Comparison of ENCODE assay signal across 25 mouse cellular contexts in genomic region chr11:11769281-11769680, GRCm38 (mm10). TPM values are rescaled to one million over a fixed set of nuclear protein-coding genes. Genes with fewer than 3 reads are reported as not detected.
A peak's percentile ranks its signal among the peaks of the same experiment; 100 is the strongest.
DNase-seq lines count a peak whose midpoint lies in the region; ATAC-seq and TF ChIP-seq lines count a peak whose summit lies in the region.
"Had no signal": no experiment of that assay in that cellular context is flagged by ENCODE, and none has a peak within 500 bp of the region (broad histone marks: within the 10 kb centered on the region; RNA-seq: fewer than 3 reads in every experiment).

No protein-coding gene starts in this region.

- H3K4me3 ChIP-seq in heart, embryonic 10.5 days: no peak overlapping the region
- no peak overlapping the region for H3K4me3 ChIP-seq in heart, adult 2 months
- H3K4me3 ChIP-seq in megakaryocyte, embryonic 14.5 days (replicated peaks): peak overlapping the region; percentile 12
- no peak overlapping the region for H3K4me3 ChIP-seq in bone marrow, adult 2 months (replicated peaks; ENCODE audit: control insufficient read depth, low read depth, low read length)
- H3K4me3 ChIP-seq: embryonic facial prominence, embryonic 10.5 days; embryonic facial prominence, embryonic 13.5 days; erythroblast, embryonic 14.5 days; forebrain, embryonic 13.5 days; hindbrain, embryonic 12.5 days; hindbrain, embryonic 15.5 days had no signal

- peak; percentile 71 for DNase-seq in heart, embryonic 10.5 days (ENCODE audit: low spot score)
- no peak for DNase-seq in heart, adult 2 months
- no peak for DNase-seq in frontal cortex, adult 2 months (ENCODE audit: extremely low spot score in 1 of 2, low spot score in 1 of 2)
- DNase-seq: adrenal gland, postnatal 10 days; cerebellum, adult 11 months; cerebellum, adult 2 months; cerebellum, adult 9-11 months; cerebellum, postnatal 25 days; embryo, embryonic 11 days; gastrocnemius, postnatal 25 days; heart, postnatal 10 days; heart, postnatal 36 days; kidney, adult 2 months had no signal

- no peaks in the 10 kb centered on the region for H3K79me2 ChIP-seq in heart, adult 2 months (replicated peaks; ENCODE audit: control insufficient read depth, insufficient read depth, low read length)

- TF ChIP-seq POLR2A in heart, adult 2 months (IDR thresholded peaks at IDR 0.05; ENCODE audit: insufficient read depth, low read depth, low read length): no peak
- 0 out of 2 replicates have a peak, but pooled peaks have one; percentile 8 for TF ChIP-seq POLR2A in bone marrow, adult 2 months (IDR thresholded peaks at IDR 0.05; ENCODE audit: borderline replicate concordance, control insufficient read depth, low read depth, low read length)

- H3K27ac ChIP-seq in heart, embryonic 10.5 days: no peak overlapping the region
- no peak overlapping the region for H3K27ac ChIP-seq in heart, adult 2 months
- no peak overlapping the region for H3K27ac ChIP-seq in bone marrow, adult 2 months (ENCODE audit: control insufficient read depth, insufficient read depth, low read depth, low read length, poor library complexity)
- H3K27ac ChIP-seq: embryonic facial prominence, embryonic 10.5 days; embryonic facial prominence, embryonic 13.5 days; forebrain, embryonic 13.5 days; hindbrain, embryonic 12.5 days; hindbrain, embryonic 15.5 days had no signal

- H3K9me3 ChIP-seq in heart, embryonic 10.5 days: no peaks in the 10 kb centered on the region
- H3K9me3 ChIP-seq in megakaryocyte, embryonic 14.5 days: no peaks in the 10 kb centered on the region
- H3K9me3 ChIP-seq: embryonic facial prominence, embryonic 10.5 days; embryonic facial prominence, embryonic 13.5 days; forebrain, embryonic 13.5 days; hindbrain, embryonic 12.5 days; hindbrain, embryonic 15.5 days had no signal

- H3K36me3 ChIP-seq in heart, embryonic 10.5 days: no peaks in the 10 kb centered on the region
- no peaks in the 10 kb centered on the region for H3K36me3 ChIP-seq in heart, adult 2 months (ENCODE audit: control insufficient read depth, insufficient read depth, low read length)
- peaks cover 32% of the 10 kb centered on the region for H3K36me3 ChIP-seq in megakaryocyte, embryonic 14.5 days (replicated peaks; ENCODE audit: low read length)
- H3K36me3 ChIP-seq: embryonic facial prominence, embryonic 10.5 days; embryonic facial prominence, embryonic 13.5 days; hindbrain, embryonic 12.5 days; hindbrain, embryonic 15.5 days had no signal

- H3K4me1 ChIP-seq in heart, embryonic 10.5 days: no peaks in the 10 kb centered on the region
- H3K4me1 ChIP-seq in heart, adult 2 months (ENCODE audit: control insufficient read depth, insufficient read depth, low read length): no peaks in the 10 kb centered on the region
- peaks cover 37% of the 10 kb centered on the region for H3K4me1 ChIP-seq in megakaryocyte, embryonic 14.5 days
- H3K4me1 ChIP-seq in bone marrow, adult 2 months (ENCODE audit: control insufficient read depth, insufficient read depth, low read length): peaks cover 3% of the 10 kb centered on the region; the same call in 1 of the 2 replicates
- H3K4me1 ChIP-seq: embryonic facial prominence, embryonic 10.5 days; embryonic facial prominence, embryonic 13.5 days; forebrain, embryonic 13.5 days; hindbrain, embryonic 12.5 days; hindbrain, embryonic 15.5 days had no signal

- intact Hi-C loops in heart, adult 2 months (cut with DNase I): no loop called here

- WGBS in heart, embryonic 10.5 days: 93% methylated on average over 20 of the region's 20 CpGs
- 88% methylated on average over 20 of the region's 20 CpGs for WGBS in heart, adult 2 months
- 92% methylated on average over 20 of the region's 20 CpGs for WGBS in bone marrow, adult 2 months

- no peak for ATAC-seq in megakaryocyte, adult 5-6 weeks (ENCODE audit: poor library complexity, severe bottlenecking)
- ATAC-seq: CD4-positive, CD25-positive, alpha-beta regulatory T cell, adult 4 months; forebrain, embryonic 13.5 days; forebrain, embryonic 16.5 days; intestine, postnatal 0 days had no signal

- no peaks in the 10 kb centered on the region for H3K27me3 ChIP-seq in heart, embryonic 10.5 days (ENCODE audit: insufficient read depth, poor library complexity, severe bottlenecking)
- H3K27me3 ChIP-seq in heart, adult 2 months (ENCODE audit: control insufficient read depth, insufficient read depth, low read length): no peaks in the 10 kb centered on the region
- no peaks in the 10 kb centered on the region for H3K27me3 ChIP-seq in megakaryocyte, embryonic 14.5 days (replicated peaks)
- H3K27me3 ChIP-seq: embryonic facial prominence, embryonic 13.5 days; forebrain, embryonic 13.5 days; hindbrain, embryonic 12.5 days; hindbrain, embryonic 15.5 days had no signal

- H3K9ac ChIP-seq in heart, adult 2 months (ENCODE audit: low read depth, low read length): no peak overlapping the region
- H3K9ac ChIP-seq: embryonic facial prominence, embryonic 13.5 days; forebrain, embryonic 13.5 days; hindbrain, embryonic 12.5 days; hindbrain, embryonic 15.5 days had no signal

- TF ChIP-seq EP300 in heart, adult 2 months (IDR thresholded peaks at IDR 0.05; ENCODE audit: insufficient read depth, low read depth, low read length): no peak

- no peak for TF ChIP-seq CTCF in heart, adult 2 months (IDR thresholded peaks at IDR 0.05)
- TF ChIP-seq CTCF in bone marrow, adult 2 months (IDR thresholded peaks at IDR 0.05; ENCODE audit: control insufficient read depth, insufficient read depth, low read length): peak; percentile 10; the same call in 1 of the 2 replicates

RNA-seq across cellular contexts. Expression of gene Fignl1, which starts 39.5 kb away (rescaled TPM):
- 94.9 and 96.4 TPM in 2 replicates for polyA plus RNA-seq in heart, embryonic 10.5 days (2016; fragmentation: Nextera tagmentation; extraction: Ambion mirVana)
- total RNA-seq in heart, adult 2 months (2021): under 1 TPM; 0.21 to 0.30 TPM
- polyA plus RNA-seq in heart, adult 2 months (2012; rRNA removed): 0.15 and 1.2 TPM in 2 replicates
- polyA plus RNA-seq in megakaryocyte, embryonic 14.5 days (2012; ENCODE audit: insufficient read depth, low replicate concordance): 0.17 TPM in 1 of 2 replicates, not detected in the other
- total RNA-seq in megakaryocyte, adult 5-6 weeks (2015): 45.4 and 46.4 TPM in 2 replicates
- total RNA-seq in megakaryocyte, adult 5-6 weeks (2017): 64.2 and 65.6 TPM in 2 replicates
- polyA plus RNA-seq in bone marrow, adult 2 months (2011; ENCODE audit: insufficient read depth, insufficient read length, low replicate concordance, missing spikeins): 24.9 and 39.4 TPM in 2 replicates
- polyA plus RNA-seq in frontal cortex, adult 2 months (2012; rRNA removed): 0.58 and 0.69 TPM in 2 replicates

Comparison
In these comparisons a context has a peak if more than half of its experiments do, and no peak if none do; other contexts are left out.
1. RNA of gene Fignl1, which starts 39.5 kb away (polyA plus RNA-seq): 94.9 to 96.4 TPM in heart, embryonic 10.5 days and 24.9 to 39.4 TPM in bone marrow, adult 2 months; 0.15 to 1.2 TPM in heart, adult 2 months, 0.58 to 0.69 TPM in frontal cortex, adult 2 months and 0.17 TPM in megakaryocyte, embryonic 14.5 days; every median in the first group is over 10 times any median in the second.